Comparison of ENCODE assay signal across 6 mouse cellular contexts in the genomic region with DNA sequence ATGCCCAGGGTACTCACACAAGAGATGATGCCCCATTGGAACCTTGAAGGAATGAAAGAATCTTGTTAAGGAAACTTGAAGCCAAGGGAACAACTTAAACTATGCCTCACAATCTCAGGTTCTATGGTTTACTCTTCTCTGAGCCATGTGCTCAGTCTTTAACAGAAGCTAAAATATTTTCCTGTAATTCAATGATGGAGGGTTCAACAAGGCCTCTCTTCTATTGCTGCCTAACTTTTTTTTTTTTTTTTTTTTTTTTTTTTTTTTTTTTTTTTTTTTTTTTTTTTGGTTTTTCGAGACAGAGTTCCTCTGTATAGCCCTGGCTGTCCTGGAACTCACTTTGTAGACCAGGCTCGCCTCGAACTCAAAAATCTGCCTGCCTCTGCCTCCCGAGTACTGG.
A peak's percentile ranks its signal among the peaks of the same experiment; 100 is the strongest.
DNase-seq lines count a peak whose midpoint lies in the region; ATAC-seq and TF ChIP-seq lines count a peak whose summit lies in the region.
"Not testable (repeated sequence)": the region's sequence is repeated elsewhere in the genome, so short reads cannot be mapped to it uniquely, and the experiment has no call there.

No protein-coding gene starts in this region.

- DNase-seq in CH12.LX (ENCODE audit: extremely low read depth); MEL (ENCODE audit: low read depth, low spot score); kidney, adult 2 months; kidney, postnatal 0 days (ENCODE audit: low spot score): not testable (repeated sequence)

- H3K4me3 ChIP-seq in CH12.LX (replicated peaks in 1 of 3; ENCODE audit: low read depth in 2 of 3, low read length in 2 of 3, poor library complexity in 1 of 3); MEL (ENCODE audit: control insufficient read depth in 1 of 2, insufficient read depth in 1 of 2, low read depth in 2 of 2, low read length in 2 of 2); kidney, adult 2 months (ENCODE audit: insufficient read depth, low read depth, low read length); kidney, embryonic 15.5 days (replicated peaks); kidney, postnatal 0 days (replicated peaks; ENCODE audit: low read depth, low read length); macrophage (ENCODE audit: inconsistent target): not testable (repeated sequence)

- H3K9ac ChIP-seq in CH12.LX (ENCODE audit: insufficient read depth, low read depth); MEL (ENCODE audit: control insufficient read depth, low read depth, low read length, poor library complexity, severe bottlenecking); kidney, embryonic 15.5 days; kidney, postnatal 0 days (ENCODE audit: low read depth, low read length): not testable (repeated sequence)

- peaks cover 3 to 19% of the 10 kb centered on the region in 2 experiments; a peak in 3 of 4 replicates for H3K4me1 ChIP-seq in CH12.LX (ENCODE audit: control insufficient read depth in 1 of 2, insufficient read depth in 2 of 2)
- H3K4me1 ChIP-seq in MEL (ENCODE audit: control insufficient read depth in 1 of 2, insufficient read depth in 2 of 2, low read length in 2 of 2) = peaks cover 2 to 10% of the 10 kb centered on the region in 2 experiments; a peak in 2 of 4 replicates
- H3K4me1 ChIP-seq in kidney, adult 2 months (ENCODE audit: control insufficient read depth, insufficient read depth, low read length) = peaks cover 11% of the 10 kb centered on the region; the same call in 1 of the 2 replicates
- H3K4me1 ChIP-seq in kidney, embryonic 15.5 days = peaks cover 38% of the 10 kb centered on the region
- peaks cover 18% of the 10 kb centered on the region for H3K4me1 ChIP-seq in kidney, postnatal 0 days (replicated peaks; ENCODE audit: insufficient read depth, low read length)

- not testable (repeated sequence) for TF ChIP-seq EP300 in CH12.LX (IDR thresholded peaks at IDR 0.05; ENCODE audit: low read length); MEL (IDR thresholded peaks at IDR 0.05; ENCODE audit: low read depth in 1 of 2, low read length in 2 of 2)

- not testable (repeated sequence) for H3K27me3 ChIP-seq in CH12.LX (replicated peaks); MEL (ENCODE audit: control insufficient read depth in 1 of 2, insufficient read depth in 2 of 2, low read length in 2 of 2); kidney, adult 2 months (replicated peaks; ENCODE audit: control insufficient read depth, insufficient read depth, low read length); kidney, embryonic 15.5 days; kidney, postnatal 0 days (ENCODE audit: insufficient read depth, low read length)

- ATAC-seq in kidney, embryonic 15.5 days (replicated peaks; ENCODE audit: low FRiP score) = not testable (repeated sequence)
- peak; percentile 4; the same call in 1 of the 2 replicates for ATAC-seq in kidney, postnatal 0 days (replicated peaks; ENCODE audit: low FRiP score, low read depth)

- not testable (repeated sequence) for H3K27ac ChIP-seq in CH12.LX (ENCODE audit: insufficient read depth, low read depth)
- peak overlapping the region; percentile 36 for H3K27ac ChIP-seq in MEL (ENCODE audit: control insufficient read depth, low read depth, low read length)
- H3K27ac ChIP-seq in kidney, adult 2 months (ENCODE audit: insufficient read depth, low read depth, low read length) = peak overlapping the region; percentile 94
- peak overlapping the region; percentile 92 for H3K27ac ChIP-seq in kidney, embryonic 15.5 days
- H3K27ac ChIP-seq in kidney, postnatal 0 days = peak overlapping the region; percentile 91
- H3K27ac ChIP-seq in macrophage = peak overlapping the region; percentile 97

- in situ Hi-C loops in CH12.LX (cut with MboI; ENCODE audit: low pct_ligation_motif_present, low pct_unique_long_range_greater_than_20kb, low sequenced_read_pairs) = loop anchor here (25.0 kb wide), 1 partner anchor 236 kb away; no protein-coding TSS in a partner anchor

- not testable (repeated sequence) for TF ChIP-seq RAD21 in CH12.LX (IDR thresholded peaks at IDR 0.05; ENCODE audit: low read depth, low read length); MEL (IDR thresholded peaks at IDR 0.05; ENCODE audit: low read depth, low read length)

- H3K9me3 ChIP-seq in CH12.LX (replicated peaks; ENCODE audit: low read length); MEL (replicated peaks; ENCODE audit: insufficient read depth, low read length); kidney, embryonic 15.5 days (replicated peaks); kidney, postnatal 0 days (replicated peaks; ENCODE audit: low read length): not testable (repeated sequence)

- H3K4me2 ChIP-seq in CH12.LX (ENCODE audit: insufficient read depth, low read depth, poor library complexity, severe bottlenecking); kidney, embryonic 15.5 days; kidney, postnatal 0 days (ENCODE audit: low read length): not testable (repeated sequence)

- H3K36me3 ChIP-seq in CH12.LX (replicated peaks in 1 of 2; ENCODE audit: control insufficient read depth in 1 of 2, insufficient read depth in 1 of 2, low read length in 1 of 2); MEL (ENCODE audit: control insufficient read depth in 1 of 2, insufficient read depth in 2 of 2, low read length in 2 of 2); kidney, adult 2 months (ENCODE audit: control insufficient read depth, insufficient read depth, low read length); kidney, embryonic 15.5 days; kidney, postnatal 0 days (ENCODE audit: insufficient read depth, low read length); macrophage (ENCODE audit: inconsistent target): not testable (repeated sequence)

- 71% methylated on average over 4 of the region's 4 CpGs for WGBS in kidney, adult 2 months
- WGBS in kidney, embryonic 15.5 days = 79% methylated on average over 4 of the region's 4 CpGs
- 83% methylated on average over 4 of the region's 4 CpGs for WGBS in kidney, postnatal 0 days
- WGBS in macrophage (ENCODE audit: missing documents) = 69% methylated on average over 3 of the region's 4 CpGs

- H3K79me2 ChIP-seq in CH12.LX (replicated peaks; ENCODE audit: control insufficient read depth, extremely low read depth, insufficient read depth, poor library complexity, severe bottlenecking); MEL (ENCODE audit: control insufficient read depth, insufficient read depth, low read length, poor library complexity); macrophage (ENCODE audit: inconsistent target): not testable (repeated sequence)

- not testable (repeated sequence) for TF ChIP-seq POLR2A in CH12.LX (IDR thresholded peaks at IDR 0.05; ENCODE audit: low read depth, low read length); MEL (IDR thresholded peaks at IDR 0.05; ENCODE audit: control insufficient read depth in 1 of 2, insufficient read depth in 1 of 2, low read depth in 1 of 2, low read length in 2 of 2, poor library complexity in 1 of 2); kidney, adult 2 months (IDR thresholded peaks at IDR 0.05; ENCODE audit: low read depth, low read length)

- dilution Hi-C loops in CH12.LX (cut with MboI; ENCODE audit: extremely low pct_ligation_motif_present, extremely low pct_unique_long_range_greater_than_20kb, low sequenced_read_pairs) = not testable (repeated sequence)

- TF ChIP-seq CTCF in CH12.LX (conservative IDR thresholded peaks at IDR 0.05 in 1 of 2, IDR thresholded peaks at IDR 0.05 in 1 of 2; ENCODE audit: low read depth in 2 of 2, low read length in 2 of 2); MEL (IDR thresholded peaks at IDR 0.05 in 2 of 3, conservative IDR thresholded peaks at IDR 0.05 in 1 of 3; ENCODE audit: control insufficient read depth in 1 of 3, insufficient read depth in 1 of 3, low read depth in 2 of 3, low read length in 3 of 3, poor library complexity in 1 of 3, severe bottlenecking in 1 of 3); kidney, adult 2 months (conservative IDR thresholded peaks at IDR 0.05; ENCODE audit: insufficient read depth, insufficient read length, low read depth, low read length); kidney, postnatal 0 days (IDR thresholded peaks at IDR 0.05; ENCODE audit: low read depth): not testable (repeated sequence)

TF ChIP-seq in CH12.LX, 34 proteins besides CTCF, POLR2A, EP300 and RAD21:
- peak; percentile 83 for TF ChIP-seq ZNF384 (IDR thresholded peaks at IDR 0.05; ENCODE audit: low read depth, low read length)

TF ChIP-seq in MEL, 35 proteins besides CTCF, POLR2A, EP300 and RAD21:
- TF ChIP-seq ZNF384 (IDR thresholded peaks at IDR 0.05; ENCODE audit: low read depth, low read length) = peak; percentile 86
